Mouse (Mus musculus) adrenal gland, adult 8-10 months (tissue): ENCODE measurements at regions not wholly inside any gene's neighbourhood (a gene's known extent, or its start where the extent isn't known, plus 50 kb on each side); places are given as distances from the start of the nearest gene placed in this dataset.

Source experiments
- DNase-seq: peaks from one replicate; pipeline ENCODE4 v3.0.0; 2022

DNA sequence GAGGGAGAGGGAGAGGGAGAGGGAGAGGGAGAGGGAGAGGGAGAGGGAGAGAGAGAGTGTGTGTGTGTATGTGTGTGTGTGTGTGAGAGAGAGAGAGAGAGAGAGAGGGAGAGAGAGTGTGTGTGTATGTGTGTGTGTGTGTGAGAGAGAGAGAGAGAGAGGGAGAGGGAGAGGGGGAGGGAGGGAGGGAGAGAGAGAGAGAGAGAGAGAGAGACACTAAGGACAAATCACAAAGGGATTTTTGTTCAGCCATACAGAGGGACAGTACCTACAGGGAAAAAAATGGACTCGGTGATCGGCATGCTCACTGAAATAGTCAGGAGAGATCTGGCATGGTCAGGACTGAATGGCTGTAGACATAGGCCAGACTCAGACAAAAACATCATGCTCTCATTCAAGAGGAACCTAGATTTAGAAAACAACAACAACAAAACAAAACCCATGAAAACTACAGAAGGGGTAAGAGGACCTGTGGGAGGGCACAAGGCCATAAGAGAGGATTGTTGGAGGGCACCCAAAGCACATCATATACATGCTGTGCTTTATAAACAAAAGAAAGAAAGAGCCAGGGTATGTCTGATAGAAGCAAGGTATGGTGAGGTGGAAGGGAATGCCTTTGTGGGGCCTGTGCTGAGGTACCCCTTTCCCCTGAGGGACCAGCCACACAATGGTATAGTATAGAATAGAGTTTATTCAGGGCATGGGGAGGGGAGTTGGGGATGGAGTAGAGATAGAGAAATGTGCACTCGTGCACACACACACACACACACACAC lies 127.0 kb upstream of the Med14 start:
- DNase-seq = no peak

DNA sequence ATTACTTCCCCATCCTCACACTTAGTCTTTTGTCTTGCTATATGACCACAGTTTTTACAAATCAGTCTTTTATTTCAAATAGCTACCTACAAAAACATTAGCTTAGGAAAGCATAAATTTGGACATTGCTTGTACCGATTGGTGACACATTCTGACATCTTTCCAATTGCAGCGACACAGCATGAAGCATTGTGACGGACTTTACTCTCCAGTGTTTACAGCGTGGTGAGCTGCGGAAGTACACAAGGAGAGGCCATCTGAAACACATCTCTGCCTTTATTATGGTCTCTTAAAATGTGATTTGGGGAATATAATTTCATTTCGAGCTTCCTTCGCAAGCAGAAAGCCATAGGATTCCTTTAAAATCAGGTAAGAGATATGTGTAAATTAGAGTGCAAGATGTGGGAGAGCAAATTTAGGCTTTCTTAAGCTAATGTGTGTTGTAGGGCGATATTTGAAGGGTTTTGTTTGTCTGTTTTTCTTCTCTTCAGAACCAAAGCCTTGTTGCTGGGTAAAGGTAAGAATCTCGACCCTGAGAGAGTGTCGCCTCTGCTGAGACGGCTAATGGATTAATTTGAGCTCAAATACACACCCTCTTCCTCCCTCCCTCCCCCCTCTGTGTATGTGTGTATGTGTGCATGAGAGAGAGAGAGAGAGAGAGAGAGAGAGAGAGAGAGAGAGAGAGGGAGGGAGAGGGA lies 126.3 kb upstream of the Med14 start:
- no peak for DNase-seq

DNA sequence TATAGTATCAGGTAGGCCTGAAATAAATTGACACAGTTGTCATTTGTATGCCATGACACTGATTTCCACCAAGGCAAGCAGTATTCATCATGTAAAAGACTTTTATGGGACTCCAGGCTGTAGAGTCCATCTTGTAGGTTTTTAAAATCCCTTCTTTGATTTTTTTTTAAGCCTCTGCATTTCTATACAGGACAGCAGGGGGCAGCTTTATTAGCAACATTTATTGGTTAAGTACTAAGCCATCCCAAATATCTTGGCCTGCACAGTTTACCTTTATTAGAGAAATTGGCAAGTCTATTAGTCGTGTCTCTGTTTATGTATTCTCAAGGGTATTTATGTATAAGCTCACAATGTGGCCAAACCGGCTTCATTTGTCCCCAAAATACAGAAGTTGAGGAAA lies 125.6 kb upstream of the Med14 start:
- no peak for DNase-seq

DNA sequence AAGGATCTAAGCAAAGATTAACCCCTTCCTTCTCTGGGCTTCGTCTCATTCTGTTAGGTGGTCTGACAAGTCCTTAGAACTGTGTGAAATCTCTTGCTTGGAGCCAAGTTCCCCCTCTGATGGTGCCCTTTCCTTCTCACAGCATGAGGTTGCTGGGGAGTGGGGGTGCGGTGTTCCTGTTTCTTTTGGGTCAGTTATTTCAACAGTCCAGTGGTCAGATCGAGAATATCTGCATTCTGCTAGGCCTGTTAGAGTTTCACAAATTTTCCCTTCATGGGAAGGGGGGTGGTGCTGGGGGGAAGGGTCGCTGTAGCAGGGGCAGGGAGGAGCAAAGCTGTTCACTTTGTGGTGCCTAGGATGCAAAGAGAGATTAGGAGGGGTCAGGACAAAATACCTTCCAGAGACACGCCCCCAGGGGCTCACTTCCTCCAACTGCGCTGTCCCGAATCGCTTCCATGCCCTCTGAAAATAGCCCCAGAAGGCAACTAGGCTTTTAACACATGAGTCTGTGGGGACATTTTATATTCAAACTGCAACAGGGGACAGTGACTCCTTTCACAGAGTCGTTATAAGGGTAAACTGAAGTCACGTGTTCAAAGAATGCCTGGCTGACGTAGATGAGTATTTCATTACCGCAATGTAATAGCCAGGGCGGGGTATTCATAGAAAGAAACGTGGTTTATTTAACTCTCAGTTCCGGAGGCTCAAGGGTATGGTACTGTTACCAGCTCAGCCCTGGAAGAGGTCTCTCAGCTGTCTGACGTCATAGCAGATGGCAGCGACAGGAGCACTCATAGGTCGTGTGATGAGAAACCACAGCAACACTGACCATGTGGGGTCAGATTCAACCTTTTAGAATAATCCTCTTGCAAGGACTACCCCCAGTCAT lies 124.5 kb upstream of the Med14 start:
- no peak for DNase-seq

DNA sequence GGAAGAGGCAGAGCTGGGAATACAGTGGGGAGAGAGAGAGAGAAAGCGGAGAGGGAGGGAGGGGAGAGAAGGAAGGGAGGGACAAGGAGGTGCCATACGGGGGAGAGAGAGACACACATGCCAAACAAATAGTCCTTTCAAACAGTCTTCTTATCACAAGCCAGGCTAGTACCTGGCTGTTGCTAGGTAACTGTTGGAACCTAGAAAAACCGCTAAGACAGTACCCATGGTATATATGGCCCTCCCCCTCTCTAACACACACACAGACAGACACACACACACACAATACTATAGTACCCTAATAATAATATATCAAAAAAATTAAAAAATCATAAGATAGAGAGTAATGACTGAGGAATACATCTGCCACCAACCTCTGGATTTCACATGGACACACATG lies 117.4 kb upstream of the Med14 start:
- no peak for DNase-seq

DNA sequence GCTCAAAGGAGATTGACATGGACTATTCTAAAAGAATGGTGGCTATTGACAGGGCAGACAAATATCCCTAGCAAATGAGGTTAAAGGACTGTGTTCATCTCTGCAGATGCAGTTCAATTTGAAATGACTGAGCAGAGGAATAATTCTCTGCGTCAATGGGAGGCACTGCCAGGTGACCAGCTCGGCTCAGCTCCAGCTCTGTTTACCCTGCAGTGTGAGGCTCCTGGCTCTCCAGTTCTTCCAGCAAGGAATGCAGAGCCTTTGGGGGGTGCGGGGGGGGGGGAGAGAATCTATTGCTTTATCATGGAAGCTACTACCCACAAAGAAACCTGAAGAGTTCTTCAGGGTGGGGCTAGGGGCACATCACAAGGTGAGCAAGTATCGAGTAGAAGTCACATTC lies 115.6 kb upstream of the Med14 start:
- DNase-seq = no peak

DNA sequence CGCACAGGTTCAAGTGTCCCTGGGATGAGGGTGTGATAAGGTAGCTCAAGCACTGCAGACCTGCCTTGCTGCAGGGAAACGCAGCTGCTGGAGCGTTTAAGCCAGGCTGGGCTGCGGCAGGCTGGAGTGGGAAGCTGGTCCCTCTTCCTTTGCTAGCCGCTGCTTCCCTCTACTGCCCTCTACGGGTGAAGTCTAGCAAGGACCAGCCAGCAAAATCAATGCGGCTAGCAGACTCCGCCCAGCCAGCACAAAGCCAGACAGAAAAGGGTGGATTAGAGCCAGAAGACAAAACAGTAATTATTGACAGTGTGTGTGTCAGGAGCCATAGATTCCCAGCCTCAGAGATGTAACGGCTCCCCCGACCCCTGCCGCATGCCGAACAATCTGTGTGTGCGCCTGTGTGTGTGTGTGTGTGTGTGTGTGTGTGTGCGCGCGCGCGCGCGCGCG lies 111.8 kb upstream of the Med14 start:
- DNase-seq = peak; percentile 60

DNA sequence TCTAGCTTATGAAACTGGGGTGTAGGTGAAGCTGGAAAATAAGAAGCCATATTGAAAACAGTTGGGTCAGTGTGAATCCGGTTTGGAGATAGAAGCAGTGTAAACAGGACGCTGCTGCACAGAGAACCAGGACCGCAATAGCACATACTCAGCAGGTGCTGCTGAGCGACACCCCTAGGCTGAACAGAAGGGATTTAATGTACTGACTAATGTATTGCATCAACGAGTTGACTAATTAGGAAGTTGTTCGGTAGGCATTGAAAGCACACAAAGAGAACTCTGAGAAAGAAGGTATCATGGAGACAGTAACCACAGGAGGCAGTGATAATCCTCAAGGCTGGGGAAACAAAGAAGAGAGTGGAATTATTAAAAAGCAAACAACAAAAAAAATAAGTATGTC lies 111.4 kb upstream of the Med14 start:
- DNase-seq = no peak

DNA sequence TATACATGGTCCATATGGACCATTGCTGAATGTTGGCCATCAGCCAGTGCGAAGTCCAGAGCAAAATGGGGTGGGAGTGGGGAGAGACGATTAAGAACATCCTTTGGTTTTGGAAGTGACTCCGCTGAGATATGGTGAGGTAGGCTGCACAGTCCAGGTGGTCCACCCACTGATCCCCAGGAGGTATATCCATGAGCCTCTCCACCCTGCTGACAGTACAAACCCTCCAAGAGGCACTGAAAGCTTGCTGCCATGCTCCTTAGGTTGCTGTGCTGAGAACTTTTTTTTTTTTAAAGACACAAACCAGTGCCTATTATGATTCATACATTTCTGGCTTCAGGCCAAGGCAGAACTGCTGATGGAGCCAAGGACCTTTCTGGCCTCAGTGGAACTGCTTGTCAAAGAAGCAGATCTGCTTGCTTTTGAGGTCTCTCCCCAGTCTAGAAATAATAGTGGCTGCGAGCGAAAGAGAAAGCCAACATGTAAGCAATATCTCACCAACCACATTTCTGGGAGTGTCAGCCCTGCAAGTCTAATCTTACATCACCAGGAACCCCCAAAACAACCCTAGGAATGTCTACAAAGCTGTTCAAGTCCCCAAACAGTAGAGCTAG lies 105.1 kb upstream of the Med14 start:
- no peak for DNase-seq

DNA sequence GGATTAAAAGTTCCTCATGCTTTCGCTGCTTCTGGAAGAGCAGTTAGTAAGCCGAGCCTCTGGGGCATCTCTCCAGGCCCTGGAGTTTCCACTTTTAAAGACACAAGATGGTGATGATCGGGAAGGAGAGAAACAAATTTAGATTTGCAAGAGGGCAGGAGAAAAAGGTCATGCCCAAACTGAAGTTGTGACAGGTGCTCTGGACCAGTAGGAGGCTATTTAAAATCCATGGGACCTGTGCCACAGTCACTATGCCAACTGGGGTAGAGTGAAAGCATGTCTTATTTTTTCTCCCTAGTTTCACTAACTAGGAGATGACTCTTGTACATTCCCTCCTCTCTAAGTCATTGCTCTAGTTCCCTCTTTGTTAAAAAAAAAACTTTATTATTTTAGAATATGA lies 104.3 kb upstream of the Med14 start:
- no peak for DNase-seq

DNA sequence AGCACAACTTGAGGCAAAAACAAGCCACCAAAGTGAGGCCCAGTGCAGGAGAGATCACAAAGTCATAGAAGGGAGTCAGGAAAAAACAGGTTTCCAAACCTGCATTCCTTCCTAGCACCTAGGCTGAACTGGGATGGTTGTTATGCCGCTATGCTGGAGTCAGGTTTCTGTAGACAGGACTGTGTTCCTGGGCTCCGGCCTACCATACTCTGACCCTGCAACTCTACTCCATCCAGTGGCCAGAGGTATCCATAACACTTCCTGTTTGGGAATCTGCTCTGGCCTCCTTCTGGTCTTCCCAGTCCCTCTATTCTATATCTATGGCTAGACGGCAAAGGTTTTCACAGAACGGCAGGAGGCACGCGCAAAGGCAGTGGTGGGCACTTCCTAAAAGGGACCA lies 98.3 kb upstream of the Med14 start:
- no peak for DNase-seq

DNA sequence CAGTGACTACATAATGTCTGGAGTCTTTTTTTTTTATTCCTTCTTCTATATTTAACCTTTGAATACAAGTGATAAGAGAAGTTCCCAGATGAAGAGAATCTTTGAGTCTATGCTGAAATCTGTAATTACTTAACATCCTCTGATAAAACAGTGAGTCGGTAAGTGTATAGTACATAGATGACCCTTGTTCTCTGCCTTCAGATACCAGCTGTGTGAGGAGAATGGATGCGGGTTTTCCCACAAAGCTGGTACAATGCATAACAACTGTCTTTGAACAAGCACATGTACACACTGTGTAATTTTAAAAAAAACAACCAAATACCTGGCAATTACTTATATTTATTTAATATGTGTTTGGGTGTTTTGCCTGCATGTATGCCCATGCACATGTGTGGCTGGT lies 96.9 kb upstream of the Med14 start:
- no peak for DNase-seq

DNA sequence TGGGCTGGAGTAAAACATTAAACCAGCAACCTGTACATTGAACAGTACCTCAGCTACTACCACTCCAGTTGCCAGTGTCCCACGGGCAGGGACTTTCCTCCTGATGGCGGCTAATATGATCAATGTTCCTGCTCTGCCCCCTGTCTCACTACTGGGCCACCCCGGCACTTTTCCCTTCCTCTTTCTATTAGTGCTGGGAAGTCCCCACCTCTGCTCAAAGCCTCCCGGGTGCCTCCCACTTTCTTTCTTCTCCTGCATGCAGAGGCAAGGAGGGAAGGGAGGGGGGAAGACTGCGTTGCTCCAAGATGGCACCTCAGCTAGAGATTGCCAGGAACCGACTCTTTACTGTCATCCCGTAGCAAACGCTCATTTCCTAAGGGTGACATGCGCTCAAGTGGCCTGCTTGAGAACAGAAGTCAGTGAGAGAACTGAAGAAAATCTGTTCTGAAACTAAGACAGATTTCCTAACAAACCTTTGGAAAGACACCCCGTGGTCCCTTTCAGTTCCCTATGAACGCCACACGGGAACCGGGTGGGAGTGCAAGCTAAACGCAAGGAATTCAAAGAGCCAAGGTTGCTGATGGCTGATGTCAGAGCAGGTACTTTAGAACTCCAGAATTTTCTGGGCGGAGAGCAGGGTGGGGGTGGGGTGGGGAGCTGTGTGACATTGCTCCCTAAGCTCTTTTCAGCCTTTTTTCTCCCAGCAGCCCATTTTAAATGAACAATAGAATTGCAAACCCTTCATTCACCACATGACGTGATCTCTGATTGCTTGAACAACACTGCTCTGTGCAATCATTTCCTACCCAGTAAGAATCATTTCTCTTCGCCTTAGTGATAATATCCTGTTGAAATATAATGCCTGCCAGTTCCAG lies 96.2 kb upstream of the Med14 start:
- peak; percentile 15 for DNase-seq

DNA sequence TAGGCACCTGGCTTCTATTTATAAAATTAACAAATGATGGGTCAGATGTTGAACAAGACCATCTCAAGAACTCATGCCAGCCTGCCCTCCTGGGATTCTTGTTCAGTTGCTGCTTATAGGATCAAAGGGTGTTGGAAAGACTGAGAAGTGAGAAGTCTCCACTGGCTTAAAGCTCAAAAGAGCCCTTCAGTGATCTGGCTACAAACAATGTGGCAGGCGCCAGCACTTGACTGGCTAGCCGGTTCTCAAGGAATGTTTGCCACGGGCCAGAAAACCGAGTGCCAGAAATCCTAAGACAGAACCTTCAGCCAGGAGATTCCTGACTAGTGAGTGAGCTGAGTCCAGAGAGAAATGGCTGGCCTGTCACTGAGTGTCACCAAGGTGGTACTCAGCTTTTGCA lies 93.6 kb upstream of the Med14 start:
- no peak for DNase-seq

DNA sequence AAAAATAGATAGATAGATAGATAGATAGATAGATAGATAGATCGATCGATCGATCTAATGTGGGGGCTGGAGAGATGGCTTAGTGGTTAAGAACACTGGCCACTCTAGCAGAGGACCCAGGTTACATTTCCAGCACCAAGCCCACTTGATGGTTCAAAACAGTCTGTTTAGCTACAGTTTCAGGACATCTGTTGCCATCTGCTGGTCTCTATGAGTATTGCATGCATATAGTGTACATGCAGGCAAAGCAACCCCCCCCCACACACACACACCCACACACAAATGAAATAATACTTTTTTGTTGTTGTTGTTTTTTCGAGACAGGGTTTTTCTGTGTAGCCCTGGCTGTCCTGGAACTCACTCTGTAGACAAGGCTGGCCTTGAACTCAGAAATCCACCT lies 89.8 kb upstream of the Med14 start:
- DNase-seq = no peak

DNA sequence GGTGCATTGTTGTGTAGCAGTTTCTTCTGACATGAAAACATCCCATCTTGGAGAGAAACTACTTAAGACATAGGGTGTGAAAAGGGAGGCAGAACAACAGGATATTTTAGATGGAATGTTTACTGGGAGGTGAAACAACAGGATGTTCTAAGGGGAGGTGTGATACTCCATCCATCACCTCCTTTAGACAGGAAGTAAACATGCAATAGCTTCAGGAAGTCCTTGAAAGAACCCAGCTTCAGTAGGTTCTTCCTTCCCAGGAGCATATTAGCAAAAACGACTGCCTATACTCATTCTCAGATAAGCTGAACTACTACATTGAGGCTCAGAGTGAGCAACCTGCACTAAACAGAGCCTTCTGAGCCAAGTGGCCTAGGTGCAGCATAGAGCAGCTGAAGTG lies 82.6 kb upstream of the Med14 start:
- DNase-seq = no peak

DNA sequence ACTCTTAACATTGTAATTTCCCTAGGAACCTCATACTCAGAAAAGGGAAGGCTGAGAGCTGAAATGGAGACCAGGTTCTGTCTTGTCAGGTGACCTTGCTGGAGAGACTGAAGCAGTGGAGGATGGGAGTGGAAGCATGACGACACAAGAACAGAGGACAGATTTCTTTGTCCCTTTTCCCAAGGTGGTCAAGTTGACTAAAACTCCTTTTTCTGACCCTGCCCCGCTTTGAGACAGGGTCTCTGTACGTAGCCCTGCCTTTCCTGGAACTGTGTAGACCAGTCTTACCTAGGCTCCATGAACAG lies 79.1 kb upstream of the Med14 start:
- DNase-seq = no peak

DNA sequence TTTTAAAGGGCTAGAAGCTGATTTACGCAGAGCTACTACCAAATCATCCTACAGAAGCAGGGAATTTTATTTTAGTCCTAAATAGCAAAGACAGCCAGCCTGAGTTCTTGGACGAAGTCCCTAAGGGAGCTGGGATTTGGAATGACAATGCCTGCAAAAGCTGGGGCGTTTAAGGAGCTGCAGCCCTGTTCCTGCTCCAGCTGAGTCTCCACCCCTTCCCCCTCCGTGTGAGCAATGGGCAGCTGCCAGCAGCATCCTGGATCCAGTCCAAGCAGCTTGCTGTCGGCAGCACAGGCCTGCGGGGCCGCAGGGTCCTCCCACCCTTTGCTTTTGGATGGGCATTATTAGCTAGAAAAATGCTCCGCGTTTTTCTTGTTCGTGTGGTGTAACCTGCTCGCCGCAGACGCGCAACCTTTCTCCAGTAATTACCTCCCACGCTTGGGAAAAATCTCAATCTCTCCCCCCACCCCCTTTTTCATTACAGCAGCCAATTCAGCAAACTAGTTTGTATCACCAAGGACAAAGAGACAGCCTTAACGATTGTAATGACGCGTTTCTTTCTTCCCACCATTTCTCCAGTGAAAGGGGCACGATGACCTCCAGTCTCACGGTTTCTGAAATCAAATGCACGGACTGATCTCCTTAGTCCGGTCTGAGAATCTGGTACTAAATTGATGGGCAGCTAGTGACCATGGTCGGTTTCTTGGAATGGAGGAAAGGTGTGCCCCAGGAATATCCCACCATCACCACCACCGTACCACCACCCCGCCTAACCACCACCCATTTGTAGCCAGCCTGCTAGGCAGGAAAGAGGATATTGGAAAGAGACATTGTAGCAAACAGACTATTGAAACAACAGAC lies 78.5 kb upstream of the Med14 start:
- peak; percentile 71 for DNase-seq

DNA sequence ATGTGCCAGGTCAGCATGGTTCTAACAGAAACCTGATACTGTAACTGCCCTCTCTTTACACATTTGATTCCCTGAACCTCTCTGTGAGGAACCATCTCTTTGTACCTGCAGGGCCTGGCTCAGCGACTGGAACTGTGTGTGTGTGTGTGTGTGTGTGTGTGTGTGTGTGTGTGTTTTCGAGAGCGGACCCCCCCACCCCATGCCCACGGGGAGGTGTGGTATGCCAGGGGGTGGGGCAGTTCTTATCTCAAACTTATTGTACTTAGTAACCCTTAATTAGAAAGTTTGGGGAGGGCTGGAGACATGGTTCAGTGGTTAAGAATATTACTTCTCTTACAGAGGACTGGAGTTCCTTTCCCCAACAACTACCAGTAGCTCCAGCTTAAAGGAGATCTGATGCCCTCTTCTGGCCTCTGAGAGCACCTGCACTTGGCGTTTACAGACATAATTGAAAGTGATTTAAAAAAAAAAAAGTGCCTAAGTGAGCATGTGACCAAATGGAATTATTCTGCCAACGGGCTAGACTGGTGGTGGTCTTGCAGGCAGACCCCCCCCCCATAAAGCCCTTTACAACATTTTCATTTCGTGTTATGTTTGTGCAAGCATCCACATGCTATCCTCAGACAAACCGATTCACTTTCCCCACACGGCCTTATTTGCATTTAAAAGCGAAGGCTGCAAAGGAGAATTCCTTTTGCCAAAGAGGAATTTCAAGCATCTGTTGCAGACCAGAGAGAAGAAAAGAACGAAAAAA lies 77.7 kb upstream of the Med14 start:
- DNase-seq = peak; percentile 11

DNA sequence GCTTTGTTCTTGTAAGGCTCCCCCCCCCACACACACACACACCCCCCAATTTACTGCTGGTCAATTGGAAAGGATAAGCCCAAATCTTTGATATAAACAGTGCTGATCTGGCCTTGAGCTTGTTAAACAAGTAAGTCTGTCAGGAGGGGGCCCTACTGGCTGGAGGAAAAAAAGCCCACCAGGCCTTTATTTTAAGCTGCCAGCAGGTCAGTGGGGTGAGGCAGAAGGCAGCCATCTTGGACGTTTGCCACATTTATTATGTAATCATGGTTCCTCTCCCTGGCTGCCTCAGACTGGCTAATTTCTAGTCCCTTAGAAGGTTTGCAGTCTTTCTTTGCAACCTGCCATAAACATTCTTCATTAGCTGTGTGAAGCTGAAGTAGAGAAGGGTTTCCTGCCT lies 75.9 kb upstream of the Med14 start:
- no peak for DNase-seq
